Mouse (Mus musculus): Measurements from ENCODE around the gene Elf1.

GRCm38 (mm10) chr14:79606867-79607266 is 125.9 kb downstream of the Elf1 start:
- TF ChIP-seq POLR2A (IDR thresholded peaks at IDR 0.05; ENCODE audit: control insufficient read depth, low read depth, low read length) = no peak
- TF ChIP-seq CTCF (IDR thresholded peaks at IDR 0.05; ENCODE audit: control insufficient read depth, insufficient read depth, insufficient replicate concordance, low read depth, low read length) = no peak
